Mouse (Mus musculus) neural tube, embryonic 10.5 days (tissue): ENCODE measurements at regions not wholly inside any gene's neighbourhood (a gene's known extent, or its start where the extent isn't known, plus 50 kb on each side); places are given as distances from the start of the nearest gene placed in this dataset.
A peak's percentile ranks its signal among the peaks of the same experiment; 100 is the strongest.
"Not testable (repeated sequence)": the region's sequence is repeated elsewhere in the genome, so short reads cannot be mapped to it uniquely, and the experiment has no call there.

ENCODE experiments used
- DNase-seq: peaks from one replicate; pipeline ENCODE4 v3.0.0-alpha.2; 2017; ENCODE audit warnings: low spot score; ENCODE audit errors: extremely low spot score

DNA sequence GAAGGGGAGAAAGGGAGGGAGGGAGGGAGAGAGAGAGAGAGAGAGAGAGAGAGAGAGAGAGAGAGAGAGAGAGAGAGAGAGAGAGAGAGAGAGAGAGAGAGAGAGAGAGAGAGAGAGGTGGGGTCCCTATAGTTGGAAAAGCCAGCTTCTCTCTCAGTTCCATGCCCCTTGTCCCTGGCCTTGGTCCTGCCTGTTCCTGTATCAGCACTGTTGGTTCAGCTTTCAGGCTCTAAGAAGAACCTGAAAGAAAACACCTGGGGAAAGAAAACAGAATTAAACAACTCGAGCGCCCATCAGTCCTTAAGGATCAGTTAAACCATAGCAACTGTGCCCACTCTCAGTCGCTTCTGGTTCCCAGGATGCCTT is 160.5 kb upstream of the Myt1l start:
- DNase-seq: not testable (repeated sequence)

DNA sequence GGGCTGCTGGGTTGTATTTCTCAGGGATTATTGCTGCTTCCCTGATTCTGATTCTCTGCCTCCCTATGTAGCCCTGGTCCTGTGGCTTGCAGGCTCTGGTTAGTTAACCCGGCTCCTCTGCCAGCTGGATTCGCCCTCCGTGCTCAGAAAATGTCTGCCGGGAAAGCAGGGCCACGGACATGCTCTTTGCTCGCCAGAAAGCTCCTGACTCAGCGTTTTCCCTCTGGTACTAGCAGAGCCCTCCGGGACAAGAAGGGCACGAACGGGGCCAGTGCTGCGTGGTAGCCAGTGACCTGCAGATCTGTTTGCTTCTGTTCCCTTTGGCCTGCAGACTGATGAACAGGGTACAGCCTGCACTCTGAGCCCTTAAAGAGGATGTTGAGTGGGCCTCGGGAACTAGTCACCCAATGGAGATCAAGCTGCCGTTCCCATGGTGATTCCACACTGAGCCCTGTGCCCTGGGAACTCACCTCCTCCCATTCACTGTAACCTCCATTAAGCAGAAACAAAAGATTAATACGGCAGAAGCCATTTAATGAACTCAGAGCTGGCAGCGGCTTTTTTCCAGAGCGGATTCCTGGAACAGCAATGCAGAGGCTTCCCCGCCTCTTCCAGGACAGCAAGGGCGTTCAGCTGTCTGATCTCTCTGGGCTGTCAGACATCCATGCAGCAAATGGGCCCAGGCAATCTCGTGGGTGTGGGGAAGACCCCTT is 159.9 kb upstream of the Myt1l start:
- peak; percentile 58 for DNase-seq

DNA sequence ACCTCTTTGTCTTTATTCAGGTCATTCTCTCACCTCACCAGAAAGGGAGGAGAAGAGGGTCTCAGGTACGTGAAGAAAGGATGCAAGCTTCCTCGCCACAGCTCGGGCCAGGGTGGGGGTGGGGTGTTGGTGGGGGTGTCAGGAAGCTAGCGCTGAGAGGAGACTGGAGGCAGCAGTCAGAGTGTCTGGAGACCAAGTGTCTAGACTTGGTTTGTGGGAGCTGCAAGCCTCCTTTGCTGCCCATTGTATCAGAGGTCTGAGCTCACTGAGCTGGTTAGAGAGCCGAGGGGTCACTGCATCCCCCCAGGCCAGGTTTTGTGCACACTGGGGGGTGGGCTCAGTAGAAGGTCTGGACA is 159.4 kb upstream of the Myt1l start:
- no peak for DNase-seq

DNA sequence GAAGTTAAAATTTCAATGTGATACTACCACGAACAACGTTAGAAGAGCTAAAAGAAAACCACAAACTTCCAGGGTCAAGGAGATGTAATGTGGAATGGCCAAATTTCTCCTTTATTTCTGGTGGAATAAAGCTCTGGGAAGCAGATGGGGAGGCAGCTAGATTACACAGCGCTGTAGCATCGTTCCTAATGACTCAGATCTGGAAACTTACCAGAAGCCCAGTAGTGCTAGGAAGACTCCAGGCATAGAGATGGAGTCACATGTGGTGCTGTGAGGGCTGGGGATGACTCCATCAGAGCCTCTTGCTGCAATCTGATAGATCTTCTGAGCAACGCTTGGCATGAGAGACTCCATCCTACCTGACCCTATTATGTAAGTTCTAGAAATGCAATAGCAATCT is 136.4 kb upstream of the Myt1l start:
- DNase-seq: no peak

DNA sequence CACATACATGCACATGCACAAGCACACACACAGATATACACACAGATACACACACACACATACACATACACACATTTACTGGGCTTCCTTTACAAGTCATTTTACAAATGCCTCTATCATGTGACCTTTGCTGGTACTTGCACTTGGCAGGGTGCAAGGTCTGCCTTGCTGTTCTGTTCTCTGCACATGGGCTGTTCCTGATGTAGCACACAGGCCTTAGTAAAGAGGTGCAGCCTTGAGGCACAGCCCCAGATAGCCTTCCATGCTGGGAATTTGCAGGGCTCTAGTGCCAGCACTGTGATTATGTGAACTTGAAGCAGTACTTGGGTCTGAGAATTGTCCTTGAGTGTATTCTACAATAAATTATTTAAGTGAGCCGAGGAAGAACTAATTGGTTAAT is 133.9 kb upstream of the Myt1l start:
- no peak for DNase-seq

DNA sequence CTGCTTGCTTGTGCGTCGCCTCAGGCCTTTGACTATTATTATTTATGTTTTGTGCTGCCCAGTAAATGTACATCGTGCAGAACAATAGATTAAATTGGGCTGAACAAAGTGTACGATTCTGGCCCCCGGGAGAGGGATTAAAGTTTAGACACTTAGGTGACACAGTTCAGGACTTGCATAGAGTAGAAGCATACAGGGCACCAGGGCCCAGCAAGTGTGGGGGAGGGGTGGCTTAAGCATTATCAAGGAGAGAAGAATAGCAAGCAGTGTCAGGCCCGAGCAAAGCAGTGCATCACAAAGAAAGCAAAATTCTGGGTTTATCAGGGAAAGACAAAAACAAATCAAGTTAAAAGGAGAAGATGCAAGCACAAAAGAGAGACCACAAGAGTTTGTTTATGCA is 133.3 kb upstream of the Myt1l start:
- DNase-seq: no peak

DNA sequence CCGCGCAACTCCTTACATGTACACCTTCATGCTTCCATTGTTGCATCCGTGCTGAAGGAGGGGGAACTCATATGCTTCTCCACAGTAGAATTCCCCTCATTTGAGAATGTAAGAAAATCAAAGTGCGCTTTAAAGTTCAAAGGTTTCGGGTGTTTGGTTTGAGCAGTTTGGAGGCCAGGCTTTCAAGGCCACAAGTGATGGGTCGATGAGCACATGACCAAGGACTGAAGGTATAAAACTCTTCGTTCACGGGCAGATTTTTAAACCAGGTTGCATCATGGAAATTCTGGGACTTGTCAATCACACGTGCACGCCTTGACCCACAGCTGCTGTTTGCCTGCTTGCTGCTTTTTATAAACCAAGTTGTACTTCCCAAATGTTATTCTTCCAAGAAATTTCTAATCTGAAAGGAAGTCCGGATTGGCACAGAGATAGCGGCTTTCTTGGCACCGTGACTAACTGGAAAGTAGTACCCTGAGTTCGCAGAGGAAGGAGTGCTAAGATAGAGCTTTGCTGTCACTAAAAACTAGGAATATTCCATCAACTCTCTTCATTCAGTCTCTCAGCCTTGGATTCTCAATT is 132.7 kb upstream of the Myt1l start:
- no peak for DNase-seq

DNA sequence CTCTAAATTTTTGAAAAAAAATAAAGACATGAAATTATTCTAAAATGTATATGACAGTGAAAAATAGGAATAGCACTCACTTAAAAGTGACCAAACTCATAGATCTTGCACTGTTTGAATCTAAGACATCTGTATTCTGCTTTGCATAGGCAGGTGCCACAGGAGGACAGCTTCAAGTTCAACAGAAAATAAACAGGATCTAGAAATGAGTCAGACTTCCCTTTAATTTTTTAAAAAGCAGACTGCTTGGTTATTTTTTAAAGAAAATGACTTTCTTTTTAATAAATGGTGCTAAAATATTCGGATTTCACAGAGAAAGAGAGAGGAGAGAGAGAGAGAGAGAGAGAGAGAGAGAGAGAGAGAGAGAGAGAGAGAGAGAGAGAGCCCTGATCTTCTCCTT is 123.8 kb upstream of the Myt1l start:
- no peak for DNase-seq

DNA sequence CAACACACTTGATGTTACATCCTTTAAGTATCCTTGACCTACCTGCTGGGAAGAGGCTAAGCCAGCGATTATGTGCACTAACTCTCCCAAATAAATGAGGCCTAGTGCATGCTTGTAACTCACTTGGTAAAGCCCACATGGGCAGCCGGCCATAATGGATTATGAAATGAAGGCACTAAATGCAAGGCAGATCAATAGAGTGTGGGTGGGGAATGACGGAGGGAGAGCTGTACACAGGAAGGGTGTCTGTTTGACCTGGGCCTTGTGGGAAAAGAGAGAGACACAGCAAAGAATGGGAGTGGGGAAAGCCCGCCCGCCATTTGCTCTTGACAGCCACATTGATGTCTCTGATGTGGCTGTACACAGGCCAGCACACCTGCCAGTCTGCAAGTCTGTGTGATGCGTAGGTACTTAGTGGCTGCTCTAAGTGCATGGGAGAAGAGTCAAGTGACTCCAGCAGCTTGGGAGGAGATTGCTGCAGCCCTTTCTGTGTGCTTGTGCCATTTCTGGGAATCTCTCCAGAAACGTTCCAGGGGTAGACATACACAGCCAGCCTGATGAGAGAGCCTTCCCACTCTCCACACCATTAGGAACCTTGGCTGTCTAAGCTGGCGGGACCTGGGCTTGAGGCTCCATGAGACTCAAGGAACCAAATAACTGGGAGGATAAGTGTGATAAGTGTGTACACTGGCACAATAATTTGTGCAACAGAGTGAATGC is 118.7 kb upstream of the Myt1l start:
- DNase-seq: no peak

DNA sequence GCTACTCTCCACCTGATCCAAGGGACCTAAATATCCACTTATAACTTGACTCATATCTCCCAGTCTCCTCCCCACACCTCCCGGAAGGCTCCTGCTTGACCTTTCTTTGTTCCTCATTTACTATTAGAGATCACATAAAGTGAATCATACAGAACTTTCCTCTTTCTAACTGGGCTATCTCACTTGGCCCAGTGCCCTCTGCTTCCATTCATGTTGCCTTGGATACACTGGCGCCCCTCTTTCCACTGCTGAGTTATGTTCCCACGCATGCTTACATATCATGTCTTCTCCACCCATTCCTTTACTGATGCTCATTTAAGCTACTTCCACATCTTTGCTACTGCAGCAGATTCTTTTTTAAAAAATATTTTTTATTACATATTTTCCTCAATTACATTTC is 94.2 kb upstream of the Myt1l start:
- no peak for DNase-seq

DNA sequence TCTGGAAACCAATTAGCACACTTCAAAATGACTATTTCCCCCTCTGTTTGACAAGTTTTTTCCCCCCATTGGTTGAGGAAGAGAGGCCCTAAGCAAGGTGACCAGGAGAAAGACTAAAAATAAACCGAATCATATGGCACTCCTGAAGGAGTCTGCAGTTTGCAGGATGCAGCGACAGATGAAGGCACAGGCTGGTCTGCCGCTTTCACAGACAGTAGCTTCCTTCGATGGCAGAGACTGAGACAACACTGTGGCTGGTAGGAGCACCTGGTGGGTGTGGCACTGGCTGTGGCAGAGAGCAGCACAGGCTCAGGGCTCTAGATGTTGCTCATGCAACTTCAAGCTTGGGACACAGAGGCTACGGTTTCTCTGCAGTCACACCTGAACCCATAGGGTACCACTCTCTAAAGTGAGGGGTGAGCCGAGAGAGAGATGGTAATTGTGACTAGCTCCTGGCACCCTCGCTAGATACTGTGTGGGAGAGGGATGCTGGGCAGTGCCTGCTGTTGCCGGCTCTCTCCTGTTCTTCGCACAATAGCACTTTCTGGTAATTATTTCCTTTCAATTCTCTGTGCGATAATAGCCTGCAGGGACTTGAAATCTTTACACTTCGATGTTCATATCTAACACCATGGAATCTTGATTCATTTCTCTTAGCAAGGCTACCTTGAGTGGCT is 88.7 kb upstream of the Myt1l start:
- no peak for DNase-seq

DNA sequence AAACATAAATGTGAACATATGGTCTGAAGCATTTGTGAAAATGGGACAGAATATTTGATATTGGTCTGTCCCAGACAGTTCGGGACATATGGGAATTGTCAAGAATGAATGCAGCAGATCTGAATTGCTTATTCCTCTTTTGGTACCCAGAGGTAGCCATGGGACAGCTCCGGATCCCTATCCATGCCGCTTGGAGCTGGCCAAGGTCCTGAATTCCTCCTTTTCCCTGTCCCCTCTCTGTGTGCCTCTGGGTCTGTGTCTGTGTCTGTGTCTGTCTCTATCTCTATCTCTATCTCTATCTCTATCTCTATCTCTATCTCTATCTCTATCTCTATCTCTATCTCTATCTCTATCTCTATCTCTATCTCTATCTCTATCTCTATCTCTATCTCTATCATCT is 63.0 kb upstream of the Myt1l start:
- DNase-seq: peak; percentile 60
